Mouse (Mus musculus) adrenal gland, adult 2 months (tissue): ENCODE measurements around the gene Zdhhc14. TPM values are rescaled to one million over a fixed set of nuclear protein-coding genes. Genes with fewer than 3 reads are reported as not detected.
A peak's percentile ranks its signal among the peaks of the same experiment; 100 is the strongest.

ENCODE experiments used
- DNase-seq: peaks from one replicate; pipeline ENCODE4 v3.0.0; 2021
- polyA plus RNA-seq: library from polyadenylated mRNA; depleted of rRNA; stranded (reverse); fragments of >200 nt; gene quantifications from 2 replicates; pipeline ENCODE4 v1.2.3, GENCODE M21; 2012; rRNA removed
- total RNA-seq, 2 experiments: library from RNA; stranded (reverse); gene quantifications; 2 replicates each; pipeline ENCODE4 v1.2.3; 2021

Gene Zdhhc14
- total and polyA plus RNA-seq, 3 experiments: 2.8 to 5.8 (median 3.1) TPM

DNA sequence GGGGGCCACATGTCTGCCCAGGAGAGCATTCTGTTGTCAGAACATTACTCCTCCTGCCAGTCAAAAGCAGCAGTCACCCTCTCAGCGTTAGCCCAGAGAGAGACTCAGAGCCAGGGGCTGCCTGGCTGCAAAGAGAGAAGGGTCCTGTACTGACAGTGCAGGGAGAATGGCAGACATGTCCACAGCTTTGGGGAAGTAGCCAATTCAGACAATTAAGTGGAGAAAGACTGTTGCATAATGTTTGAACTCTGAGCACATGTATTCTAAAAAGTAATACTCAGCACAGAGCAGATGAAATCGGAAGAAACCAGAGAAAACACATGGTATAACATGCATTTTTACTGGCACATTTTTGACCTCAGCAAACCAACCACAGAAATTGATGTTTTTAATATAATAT is 292.9 kb downstream of the Zdhhc14 start:
- no peak for DNase-seq

DNA sequence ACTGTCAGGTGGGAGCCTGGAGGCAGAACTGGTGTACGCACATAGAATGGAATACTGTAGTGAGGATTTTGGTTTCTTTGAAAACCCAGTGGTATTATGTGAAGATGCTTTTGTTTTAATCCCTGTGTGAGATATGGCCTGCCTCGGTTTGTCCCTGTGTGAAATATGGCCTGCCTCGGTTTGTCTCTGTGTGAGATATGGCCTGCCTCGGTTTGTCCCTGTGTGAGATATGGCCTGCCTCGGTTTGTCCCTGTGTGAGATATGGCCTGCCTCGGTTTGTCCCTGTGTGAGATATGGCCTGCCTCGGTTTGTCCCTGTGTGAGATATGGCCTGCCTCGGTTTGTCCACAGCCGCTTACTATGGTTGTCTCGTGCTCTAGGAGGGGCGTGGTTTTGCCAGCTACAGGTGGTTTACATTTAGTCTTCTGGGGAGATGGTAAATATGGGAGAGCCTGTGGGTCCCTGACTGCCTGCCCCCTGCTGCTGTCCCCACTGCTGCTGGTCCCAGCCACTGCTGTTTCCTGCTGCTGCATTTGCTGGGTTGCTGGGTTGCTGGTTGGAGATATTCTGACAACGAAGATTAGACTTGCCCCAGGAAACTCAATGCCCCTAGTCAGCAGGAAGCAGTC is 299.9 kb downstream of the Zdhhc14 start:
- DNase-seq: no peak

DNA sequence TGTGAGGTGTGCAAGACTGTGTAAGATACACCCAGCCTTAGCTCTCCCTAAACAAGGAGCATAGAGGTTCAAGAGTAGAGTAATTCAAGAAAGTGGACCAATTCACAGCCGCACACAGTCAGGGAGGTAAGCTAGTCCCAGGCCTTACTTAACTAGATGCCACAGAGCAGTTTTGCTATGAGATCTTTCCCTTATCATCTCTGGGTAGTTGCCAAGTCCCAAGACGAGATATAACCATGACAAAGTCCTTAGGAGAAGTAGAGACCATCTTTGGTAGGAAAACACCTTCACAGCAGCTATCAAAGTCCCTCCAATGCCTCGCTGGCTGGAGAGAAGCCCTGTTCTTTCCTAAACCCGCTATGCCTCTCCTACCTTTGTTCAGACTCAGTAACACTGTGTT is 301.2 kb downstream of the Zdhhc14 start:
- DNase-seq: no peak

- peak; percentile 46 for DNase-seq
Observed at GRCm38 (mm10) chr17:5794276-5794675, 301.9 kb downstream of the Zdhhc14 start.

DNA sequence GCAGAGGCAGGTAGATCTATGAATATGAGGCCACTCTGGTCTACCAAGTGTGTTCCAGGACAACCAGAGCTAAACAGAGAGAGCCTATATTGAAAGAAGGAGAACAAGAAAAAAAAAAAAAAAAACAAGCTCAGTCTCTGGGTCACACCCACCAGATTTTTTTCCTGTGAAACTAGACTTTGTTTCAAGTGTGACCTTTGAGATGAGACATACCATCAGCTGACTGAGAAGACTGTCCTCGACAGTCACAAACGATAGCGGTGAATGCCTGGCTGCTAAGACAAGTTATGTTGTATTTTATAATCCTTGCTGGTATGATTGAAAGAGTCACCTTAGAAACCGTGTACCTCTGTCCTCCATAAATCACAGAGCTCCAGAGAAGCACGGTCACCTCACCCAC is 303.0 kb downstream of the Zdhhc14 start:
- no peak for DNase-seq

DNA sequence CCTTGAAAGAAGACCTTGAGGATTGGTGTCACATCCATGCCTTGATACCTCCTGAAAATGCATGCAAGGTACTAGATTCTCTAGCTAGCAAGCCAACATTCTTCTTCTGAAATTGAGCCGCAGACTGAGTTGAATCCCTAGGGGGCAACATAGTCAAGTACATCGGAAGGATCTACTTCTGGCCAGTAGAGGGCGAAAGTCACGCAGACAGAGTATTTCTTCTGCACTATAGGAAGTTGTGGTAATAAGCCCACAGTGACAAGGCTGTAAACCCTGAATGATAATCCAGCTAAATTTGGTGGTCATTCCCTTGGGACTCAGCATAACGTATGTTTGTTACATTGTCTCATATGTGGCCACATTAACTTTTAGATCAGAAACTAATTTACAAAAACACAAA is 303.5 kb downstream of the Zdhhc14 start:
- peak; percentile 75 for DNase-seq

DNA sequence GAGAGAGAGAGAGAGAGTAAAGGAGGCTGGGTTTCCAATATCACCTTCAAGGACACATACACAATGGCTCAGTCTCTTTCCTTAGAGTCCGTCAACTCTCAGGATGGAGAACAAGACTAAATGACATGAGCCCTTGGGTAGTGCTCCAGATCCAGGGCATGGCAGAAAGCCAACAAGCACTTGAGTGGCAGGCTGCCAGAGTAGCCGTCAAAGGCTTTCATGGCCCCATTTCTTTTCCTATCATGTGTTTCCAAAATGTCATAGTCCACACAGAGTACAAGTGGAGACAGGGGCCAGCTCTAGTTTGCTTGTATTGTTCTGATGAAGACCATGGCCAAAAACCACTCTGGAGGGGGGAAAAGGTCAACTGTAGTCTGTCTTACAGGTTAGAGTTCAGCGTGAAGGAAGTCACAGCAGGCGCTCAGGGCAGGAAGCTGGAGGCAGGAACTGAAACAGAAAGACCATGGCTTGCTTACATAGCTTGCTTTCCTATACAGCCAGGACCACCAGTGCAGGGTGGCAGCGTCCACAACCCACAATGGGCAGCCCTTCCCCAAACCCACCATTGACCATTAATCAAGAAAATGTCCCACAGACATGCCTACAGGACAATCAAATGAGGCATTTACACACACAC is 304.9 kb downstream of the Zdhhc14 start:
- peak; percentile 78 for DNase-seq

DNA sequence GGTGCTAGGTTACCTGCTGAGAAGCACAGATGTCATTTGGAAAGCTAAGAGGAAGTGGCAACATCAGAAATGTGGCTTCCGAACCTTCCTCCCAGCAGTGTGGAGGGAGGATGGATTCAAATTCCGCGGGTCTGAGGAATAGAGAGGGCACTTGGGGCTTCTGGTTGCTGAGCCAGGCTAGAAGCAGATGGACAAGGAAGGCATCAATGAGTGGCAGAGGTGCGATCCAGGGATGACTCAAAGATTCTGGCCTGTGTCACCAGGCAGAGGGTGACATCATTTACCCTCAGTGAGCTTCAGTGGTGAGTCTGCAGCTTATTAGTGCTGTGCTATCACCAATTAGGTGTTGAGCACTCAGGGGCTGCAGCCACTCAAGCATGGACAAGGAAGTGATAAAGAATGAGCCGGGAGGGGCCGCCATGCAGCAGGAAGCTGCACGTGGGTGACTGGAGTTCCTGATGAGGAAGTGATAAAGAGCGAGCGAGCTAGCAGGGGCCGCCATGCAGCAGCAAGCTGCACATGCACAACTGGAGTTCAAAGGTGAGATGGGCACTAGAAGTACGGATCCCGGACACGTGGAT is 306.0 kb downstream of the Zdhhc14 start:
- peak; percentile 42 for DNase-seq

DNA sequence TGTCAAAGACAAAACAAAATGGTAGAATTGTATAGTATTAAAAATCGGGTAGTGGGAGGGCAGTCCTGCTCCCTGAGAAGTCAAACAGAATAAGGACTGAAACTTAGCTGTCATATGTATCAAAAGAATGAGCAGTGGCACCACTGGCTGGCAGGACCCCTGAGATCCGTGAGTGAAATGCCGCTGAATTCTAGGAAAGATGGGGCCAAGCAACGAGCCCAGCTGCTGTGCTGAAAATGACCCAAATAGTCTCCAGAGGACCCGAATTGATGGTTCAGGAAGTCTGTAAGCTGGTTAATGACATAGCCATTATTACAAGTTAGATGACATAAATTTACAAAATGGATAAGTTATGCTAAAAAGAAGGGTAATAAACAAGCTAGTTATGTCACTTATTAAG is 306.5 kb downstream of the Zdhhc14 start:
- DNase-seq: no peak

- DNase-seq: no peak
Observed at GRCm38 (mm10) chr17:5799396-5800021, 307.2 kb downstream of the Zdhhc14 start.

- no peak for DNase-seq
Observed at GRCm38 (mm10) chr17:5800254-5800653, 307.9 kb downstream of the Zdhhc14 start.

DNA sequence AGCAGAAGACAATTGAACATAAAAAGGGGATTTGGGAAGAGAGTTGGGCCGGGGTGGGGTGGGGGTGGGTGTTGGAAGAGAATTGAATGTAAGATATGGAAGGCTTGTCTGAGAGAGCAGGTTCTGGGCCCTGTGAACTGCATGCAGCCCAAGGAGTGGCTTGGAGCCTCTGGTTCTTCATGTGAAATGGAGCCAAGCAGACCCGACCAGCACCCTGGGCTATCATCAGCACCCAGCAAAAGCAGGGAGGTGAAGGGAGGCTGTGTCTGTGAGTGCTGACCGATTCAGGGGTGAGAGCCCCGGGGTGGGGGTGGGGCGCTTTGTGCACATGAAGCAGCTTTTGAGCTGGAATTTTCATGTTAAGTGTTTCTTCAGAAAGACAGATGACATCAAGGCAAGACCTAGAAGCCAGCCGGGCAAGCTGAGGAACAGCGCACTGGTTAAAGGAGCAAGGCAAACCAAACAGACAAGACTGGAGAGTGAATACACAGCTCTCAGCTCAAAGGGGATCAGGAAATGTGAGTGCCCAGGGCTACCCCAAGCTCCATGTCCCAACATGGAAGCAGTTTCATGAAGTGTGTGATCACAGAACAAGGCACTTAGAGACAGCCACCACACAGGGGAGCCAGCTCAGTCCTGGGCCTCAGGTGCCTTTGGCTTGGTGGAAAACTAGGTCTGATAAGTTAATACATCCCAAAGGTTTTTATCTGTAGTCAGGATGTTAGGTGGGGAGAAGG is 308.6 kb downstream of the Zdhhc14 start:
- DNase-seq: no peak

DNA sequence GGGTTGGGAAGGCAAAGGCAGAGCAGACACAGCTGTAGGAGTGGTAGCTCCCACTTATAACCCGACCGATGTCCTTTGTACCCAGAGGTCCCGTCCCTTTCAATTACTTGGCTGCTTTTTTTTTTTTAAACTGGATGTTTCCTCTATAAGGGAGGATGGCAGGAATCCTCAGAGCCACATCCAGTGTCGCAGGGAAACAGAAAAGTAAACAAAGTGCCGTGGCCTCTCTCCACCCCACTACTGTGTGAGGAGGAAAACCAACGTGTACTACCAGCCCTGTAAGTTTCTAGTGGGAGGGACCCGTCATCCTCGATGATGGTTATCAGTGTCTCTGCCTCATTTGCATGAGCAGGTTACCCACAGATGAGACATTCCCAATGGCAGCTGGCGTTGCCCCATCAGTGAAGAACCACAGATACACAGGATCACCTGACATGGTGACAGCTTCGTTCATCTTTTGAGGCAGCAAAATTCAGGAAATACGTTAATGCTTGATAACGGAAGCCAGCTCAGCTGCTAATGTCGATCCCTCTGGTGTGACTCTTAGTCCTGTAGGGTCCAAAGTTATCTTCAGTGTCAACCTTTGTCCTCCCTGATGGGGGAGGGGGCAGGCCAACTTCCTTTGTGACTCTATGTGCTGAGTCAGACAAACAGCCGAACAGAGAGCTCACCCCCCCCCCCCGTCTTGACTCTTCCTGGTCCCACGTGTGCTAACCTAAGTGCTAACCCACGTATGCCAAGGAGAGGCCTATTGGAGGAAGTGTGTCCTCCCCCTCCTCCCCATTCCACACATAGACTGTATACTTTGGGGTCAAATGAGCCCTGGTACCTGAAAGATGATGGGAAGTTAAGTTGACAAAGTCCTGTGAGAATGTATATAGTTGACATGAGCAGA is 309.7 kb downstream of the Zdhhc14 start:
- no peak for DNase-seq

- DNase-seq: no peak
Observed at GRCm38 (mm10) chr17:5802656-5802955, 310.2 kb downstream of the Zdhhc14 start.

Other genes starting within 250 kb of the Zdhhc14 start
- gene Ldhal6b, start 73.8 kb upstream of the Zdhhc14 start, total RNA-seq: under 1 TPM; 0.59 to 0.72 TPM
- gene Ldhal6b, start 73.8 kb upstream of the Zdhhc14 start, polyA plus RNA-seq: 0.11 and 0.50 TPM in 2 replicates
- gene Tmem242, start 52.3 kb upstream of the Zdhhc14 start, total RNA-seq: 100 to 1,000 TPM; 107 to 142 TPM
- gene Tmem242, start 52.3 kb upstream of the Zdhhc14 start, polyA plus RNA-seq: 4.9 and 10.6 TPM in 2 replicates